Mouse (Mus musculus) myocyte (in vitro differentiated cells): ENCODE measurements around the gene Sigmar1.
"Not testable (repeated sequence)": the region's sequence is repeated elsewhere in the genome, so short reads cannot be mapped to it uniquely, and the experiment has no call there.

ENCODE experiments used
- MAX ChIP-seq: IDR thresholded peaks from one replicate; pipeline ENCODE4 v1.6.1; 2011; ENCODE audit warnings: low read depth, mild to moderate bottlenecking, control low read depth
- MYOD1 ChIP-seq, 3 experiments: IDR thresholded peaks; one replicate each; pipeline ENCODE4 v1.6.1; 2011; ENCODE audit warnings: control low read depth in 2 of 3, low read depth in 2 of 3, mild to moderate bottlenecking in 2 of 3, moderate library complexity in 1 of 3; ENCODE audit not compliant: insufficient read length in 2 of 3, control insufficient read depth in 1 of 3
- POLR2A ChIP-seq: IDR thresholded peaks from one replicate; pipeline ENCODE4 v1.6.1; 2011; ENCODE audit warnings: low read depth, mild to moderate bottlenecking, control low read depth, moderate library complexity; ENCODE audit not compliant: insufficient read length
- USF1 ChIP-seq: IDR thresholded peaks from one replicate; pipeline ENCODE4 v1.6.1; 2011; ENCODE audit warnings: low read depth, mild to moderate bottlenecking, control low read depth, moderate library complexity

DNA sequence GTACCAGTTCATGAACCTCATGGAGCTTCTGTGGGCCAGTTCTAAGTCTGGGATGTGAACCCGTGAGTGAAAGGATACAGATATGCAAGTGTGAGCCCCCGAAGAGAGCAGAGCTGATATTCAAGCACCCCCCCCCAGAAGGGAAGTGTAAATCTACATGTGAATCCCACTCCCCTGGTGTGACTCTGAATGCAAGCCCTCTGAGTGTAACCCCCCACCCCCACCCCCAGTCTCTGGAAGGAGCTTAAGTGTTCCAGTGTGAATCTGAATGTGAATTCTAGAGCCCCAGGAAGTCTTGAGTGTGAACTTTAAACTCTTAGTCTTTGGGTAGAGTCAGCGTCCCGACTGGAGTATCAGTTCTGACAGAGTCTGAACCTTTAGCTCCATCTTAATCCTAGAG, 62.4 kb downstream of the Sigmar1 start:
- not testable (repeated sequence) for TF ChIP-seq USF1; MAX; POLR2A; MYOD1 (IDR thresholded peaks at IDR 0.05; ENCODE audit: control insufficient read depth in 1 of 3, insufficient read length in 2 of 3, low read depth in 2 of 3)
